In genomic region chr4:133198337-133199180, GRCm38 (mm10) we compare ENCODE assay signal across 7 mouse cellular contexts. TPM values are rescaled to one million over a fixed set of nuclear protein-coding genes. Genes with fewer than 3 reads are reported as not detected.
DNase-seq lines count a peak whose midpoint lies in the region; ATAC-seq lines count a peak whose summit lies in the region.

No protein-coding gene starts in this region.

- peaks cover 33% of the 10 kb centered on the region for H3K36me3 ChIP-seq in lung, embryonic 15.5 days
- peaks cover 24% of the 10 kb centered on the region for H3K36me3 ChIP-seq in heart, embryonic 15.5 days
- peaks cover 32% of the 10 kb centered on the region for H3K36me3 ChIP-seq in limb, embryonic 13.5 days

- H3K27ac ChIP-seq in lung, embryonic 15.5 days = peak overlapping the region; percentile 65
- peak overlapping the region; percentile 80 for H3K27ac ChIP-seq in heart, embryonic 15.5 days
- H3K27ac ChIP-seq in limb, embryonic 13.5 days = peak overlapping the region; percentile 93

- H3K27me3 ChIP-seq in lung, embryonic 15.5 days = no peaks in the 10 kb centered on the region
- no peaks in the 10 kb centered on the region for H3K27me3 ChIP-seq in heart, embryonic 15.5 days
- H3K27me3 ChIP-seq in limb, embryonic 13.5 days = no peaks in the 10 kb centered on the region

- no peak overlapping the region for H3K9ac ChIP-seq in lung, embryonic 15.5 days
- no peak overlapping the region for H3K9ac ChIP-seq in heart, embryonic 15.5 days
- H3K9ac ChIP-seq in limb, embryonic 13.5 days = peak overlapping the region; percentile 48

- H3K4me1 ChIP-seq in lung, embryonic 15.5 days = peaks cover 57% of the 10 kb centered on the region
- peaks cover 59% of the 10 kb centered on the region for H3K4me1 ChIP-seq in heart, embryonic 15.5 days (replicated peaks)
- peaks cover 69% of the 10 kb centered on the region for H3K4me1 ChIP-seq in limb, embryonic 13.5 days

- H3K9me3 ChIP-seq in lung, embryonic 15.5 days = no peaks in the 10 kb centered on the region
- H3K9me3 ChIP-seq in heart, embryonic 15.5 days (replicated peaks) = no peaks in the 10 kb centered on the region
- H3K9me3 ChIP-seq in limb, embryonic 13.5 days = no peaks in the 10 kb centered on the region

- peak; percentile 24 for ATAC-seq in lung, embryonic 15.5 days (ENCODE audit: borderline replicate concordance, extremely low read depth, low FRiP score, low TSS enrichment)
- ATAC-seq in heart, embryonic 15.5 days (replicated peaks; ENCODE audit: insufficient number of reproducible peaks, insufficient read depth, low FRiP score, low read depth) = no peak
- peak; percentile 5; the same call in 1 of the 2 replicates for ATAC-seq in limb, embryonic 13.5 days (ENCODE audit: low FRiP score, low read depth)
- no peak for ATAC-seq in activated CD4-positive, CD25-positive, alpha-beta regulatory T cell, adult 4 months

- H3K4me2 ChIP-seq in lung, embryonic 15.5 days = no peak overlapping the region
- no peak overlapping the region; the same call in 1 of the 2 replicates for H3K4me2 ChIP-seq in heart, embryonic 15.5 days
- peak overlapping the region; percentile 38 for H3K4me2 ChIP-seq in limb, embryonic 13.5 days (replicated peaks)

- H3K4me3 ChIP-seq in lung, embryonic 15.5 days = no peak overlapping the region
- H3K4me3 ChIP-seq in heart, embryonic 15.5 days = no peak overlapping the region
- H3K4me3 ChIP-seq in limb, embryonic 13.5 days = no peak overlapping the region

- no peak for DNase-seq in lung, adult 18-20 months
- DNase-seq in yolk sac, embryonic 10.5 days (ENCODE audit: low spot score) = peak; percentile 56
- no peak for DNase-seq in layer of hippocampus, postnatal 36 days

- WGBS in lung, embryonic 15.5 days = 26% methylated on average over 19 of the region's 19 CpGs
- 34% methylated on average over 19 of the region's 19 CpGs for WGBS in heart, embryonic 15.5 days
- WGBS in limb, embryonic 13.5 days = 11% methylated on average over 19 of the region's 19 CpGs

RNA-seq across cellular contexts. Expression of gene Cd164l2, which starts 13.4 kb away (rescaled TPM):
- 8.2 and 8.5 TPM in 2 replicates for polyA plus RNA-seq in lung, embryonic 15.5 days (2015; fragmentation: Nextera tagmentation; extraction: Ambion mirVana)
- 0.28 and 1.7 TPM in 2 replicates for polyA plus RNA-seq in heart, embryonic 15.5 days (2015; fragmentation: Nextera tagmentation; extraction: Ambion mirVana)
- 2.8 and 5.9 TPM in 2 replicates for polyA plus RNA-seq in limb, embryonic 13.5 days (2015; fragmentation: Nextera tagmentation; extraction: Ambion mirVana)
- 1 to 10 TPM; 3.7 to 5.8 TPM for total RNA-seq in layer of hippocampus, postnatal 36 days (2021)
- not detected for polyA plus RNA-seq in activated CD4-positive, CD25-positive, alpha-beta regulatory T cell, adult 4 months (2017; shearing (Covaris generic))

RNA-seq across cellular contexts. Expression of gene Gpr3, which starts 13.8 kb away (rescaled TPM):
- polyA plus RNA-seq in lung, embryonic 15.5 days (2015; fragmentation: Nextera tagmentation; extraction: Ambion mirVana) = 0.10 TPM in 1 of 2 replicates, not detected in the other
- polyA plus RNA-seq in heart, embryonic 15.5 days (2015; fragmentation: Nextera tagmentation; extraction: Ambion mirVana) = 0.05 and 0.34 TPM in 2 replicates
- polyA plus RNA-seq in limb, embryonic 13.5 days (2015; fragmentation: Nextera tagmentation; extraction: Ambion mirVana) = 0.32 and 0.38 TPM in 2 replicates
- total RNA-seq in layer of hippocampus, postnatal 36 days (2021) = 1 to 10 TPM; 6.8 to 7.3 TPM
- polyA plus RNA-seq in activated CD4-positive, CD25-positive, alpha-beta regulatory T cell, adult 4 months (2017; shearing (Covaris generic)) = not detected

RNA-seq across cellular contexts. Expression of gene Map3k6, which starts 42.1 kb away (rescaled TPM):
- polyA plus RNA-seq in lung, embryonic 15.5 days (2015; fragmentation: Nextera tagmentation; extraction: Ambion mirVana) = 3.0 and 3.1 TPM in 2 replicates
- polyA plus RNA-seq in heart, embryonic 15.5 days (2015; fragmentation: Nextera tagmentation; extraction: Ambion mirVana) = 2.9 and 3.4 TPM in 2 replicates
- 2.4 and 2.6 TPM in 2 replicates for polyA plus RNA-seq in limb, embryonic 13.5 days (2015; fragmentation: Nextera tagmentation; extraction: Ambion mirVana)
- 1 to 10 TPM; 3.9 to 5.9 TPM for total RNA-seq in layer of hippocampus, postnatal 36 days (2021)
- polyA plus RNA-seq in activated CD4-positive, CD25-positive, alpha-beta regulatory T cell, adult 4 months (2017; shearing (Covaris generic)) = under 1 TPM in 1 of 2 experiments, not detected in 1; 0.42 TPM

Comparison
In these comparisons a context has a peak if more than half of its experiments do, and no peak if none do; other contexts are left out.
1. ATAC-seq: peak in lung, embryonic 15.5 days (single experiment) and limb, embryonic 13.5 days (single experiment); none in heart, embryonic 15.5 days (single experiment) and activated CD4-positive, CD25-positive, alpha-beta regulatory T cell, adult 4 months (single experiment).
2. Peak in every context shown above with its lines, with median percentiles within 50 percentile points of each other: H3K27ac ChIP-seq.